Mouse (Mus musculus) large intestine, adult 2 months (tissue): Measurements from ENCODE around the gene 1700025G04Rik. TPM values are rescaled to one million over a fixed set of nuclear protein-coding genes. Genes with fewer than 3 reads are reported as not detected.

Experiments used
- DNase-seq: peaks from one replicate; pipeline ENCODE4 v3.0.0-alpha.2; 2012; ENCODE audit warnings: low read depth, low spot score
- WGBS: fragments of 180-500 bp; shearing (Covaris S2); methylation state at CpG from one replicate; pipeline ENCODE4 v1.1.7; 2018; 5-methylcytosine and 5-hydroxymethylcytosine counted together
- polyA plus RNA-seq: library from polyadenylated mRNA; depleted of rRNA; stranded (reverse); fragments of >200 nt; gene quantifications from 2 replicates; pipeline ENCODE4 v1.2.3, GENCODE M21; 2012

1700025G04Rik gene
- polyA plus RNA-seq, 1 experiment: 4.7 TPM

- DNase-seq: no peak
- WGBS: 84% methylated on average over 1 of the region's 1 CpGs
Observed at GRCm38 (mm10) chr1:151881253-151881652, 208.7 kb downstream of the 1700025G04Rik start.

GRCm38 (mm10) chr1:151880731-151881130 is 209.2 kb downstream of the 1700025G04Rik start:
- DNase-seq: no peak
- WGBS: 82% methylated on average over 5 of the region's 5 CpGs

- 77% methylated on average over 13 of the region's 13 CpGs for WGBS
- no peak for DNase-seq
Observed at GRCm38 (mm10) chr1:151879966-151880365, 210.0 kb downstream of the 1700025G04Rik start.

- 85% methylated on average over 11 of the region's 11 CpGs for WGBS
Observed at GRCm38 (mm10) chr1:151879308-151879850, 210.5 kb downstream of the 1700025G04Rik start.

GRCm38 (mm10) chr1:151878411-151878810 is 211.5 kb downstream of the 1700025G04Rik start:
- no peak for DNase-seq
- 26% methylated on average over 4 of the region's 4 CpGs for WGBS

More at GRCm38 (mm10) chr1:151879308-151879850, 210.5 kb downstream of the 1700025G04Rik start:
- no peak for DNase-seq

- 72% methylated on average over 5 of the region's 5 CpGs for WGBS
- no peak for DNase-seq
Observed at GRCm38 (mm10) chr1:151872971-151873370, 217.0 kb downstream of the 1700025G04Rik start.

GRCm38 (mm10) chr1:151864326-151864725 is 225.6 kb downstream of the 1700025G04Rik start:
- 88% methylated on average over 6 of the region's 6 CpGs for WGBS
- no peak for DNase-seq

GRCm38 (mm10) chr1:151863797-151864147 is 226.2 kb downstream of the 1700025G04Rik start:
- WGBS: 40% methylated on average over 12 of the region's 12 CpGs
- DNase-seq: peak; percentile 53

- 77% methylated on average over 17 of the region's 17 CpGs for WGBS
- no peak for DNase-seq
Observed at GRCm38 (mm10) chr1:151863135-151863796, 226.7 kb downstream of the 1700025G04Rik start.

- DNase-seq: peak; percentile 52
- 59% methylated on average over 8 of the region's 8 CpGs for WGBS
Observed at GRCm38 (mm10) chr1:151862109-151862508, 227.8 kb downstream of the 1700025G04Rik start.

- WGBS: 46% methylated on average over 20 of the region's 20 CpGs
- DNase-seq: no peak
Observed at GRCm38 (mm10) chr1:151861334-151861995, 228.5 kb downstream of the 1700025G04Rik start.

GRCm38 (mm10) chr1:151858474-151858873 is 231.5 kb downstream of the 1700025G04Rik start:
- WGBS: 98% methylated on average over 1 of the region's 1 CpGs
- DNase-seq: no peak

- DNase-seq: no peak
- 39% methylated on average over 1 of the region's 1 CpGs for WGBS
Observed at GRCm38 (mm10) chr1:151855561-151855960, 234.4 kb downstream of the 1700025G04Rik start.

- WGBS: 71% methylated on average over 3 of the region's 3 CpGs
- DNase-seq: no peak
Observed at GRCm38 (mm10) chr1:151851976-151852375, 237.9 kb downstream of the 1700025G04Rik start.

GRCm38 (mm10) chr1:151851051-151851848 is 238.7 kb downstream of the 1700025G04Rik start:
- no peak for DNase-seq
- WGBS: 85% methylated on average over 20 of the region's 20 CpGs

- 73% methylated on average over 16 of the region's 16 CpGs for WGBS
- no peak for DNase-seq
Observed at GRCm38 (mm10) chr1:151849993-151850608, 239.8 kb downstream of the 1700025G04Rik start.

GRCm38 (mm10) chr1:151848286-151848685 is 241.6 kb downstream of the 1700025G04Rik start:
- WGBS: 83% methylated on average over 2 of the region's 2 CpGs
- DNase-seq: no peak

- WGBS: 70% methylated on average over 19 of the region's 19 CpGs
- DNase-seq: no peak
Observed at GRCm38 (mm10) chr1:151845926-151846782, 243.8 kb downstream of the 1700025G04Rik start.
